ENCODE assay signal across 11 mouse cellular contexts in the genomic region with DNA sequence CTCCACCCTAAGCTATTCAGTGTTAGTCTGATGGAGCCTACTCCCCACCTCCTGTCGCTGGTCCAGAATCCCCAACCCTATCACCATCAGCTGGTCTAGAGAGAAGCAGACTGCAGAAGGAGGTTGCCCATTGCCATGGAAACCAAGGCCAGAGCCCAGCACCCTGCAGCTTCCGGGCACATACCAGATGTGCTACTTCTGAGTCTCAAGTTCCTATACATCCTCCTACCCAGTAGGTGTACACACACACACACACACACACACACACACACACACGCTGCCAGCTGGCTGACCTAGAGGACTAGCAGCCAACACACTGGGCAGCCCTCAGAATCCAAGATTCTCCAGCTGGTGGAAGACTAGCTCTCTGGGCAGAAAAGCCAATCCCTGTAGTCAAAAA.
DNase-seq lines count a peak whose midpoint lies in the region; ATAC-seq lines count a peak whose summit lies in the region.
"Had no signal": no experiment of that assay in that cellular context is flagged by ENCODE, and none has a peak within 500 bp of the region (broad histone marks: within the 10 kb centered on the region; RNA-seq: fewer than 3 reads in every experiment).

No protein-coding gene starts in this region.

- no peak for DNase-seq in frontal cortex, postnatal 25 days (ENCODE audit: low spot score in 2 of 2)
- DNase-seq in cerebellum, adult 18-20 months, result peak; percentile 35 to 40
- peak; percentile 22 to 61 for DNase-seq in frontal cortex, postnatal 10 days (ENCODE audit: low spot score in 2 of 2)
- peak; percentile 16 to 36 for DNase-seq in left cerebral cortex, postnatal 36 days (ENCODE audit: low spot score in 2 of 2)
- DNase-seq in spleen, postnatal 36 days (ENCODE audit: low spot score in 2 of 2), result no peak
- DNase-seq in natural killer cell, adult 2 months (ENCODE audit: low spot score in 2 of 2), result no peak
- DNase-seq: gastrocnemius, adult 2 months; kidney, postnatal 4 days; spleen, adult 18-20 months had no signal

- ATAC-seq in frontal cortex, adult (ENCODE audit: low TSS enrichment), result 0 out of 2 replicates have a peak, but pooled peaks have one; percentile 11
- ATAC-seq in megakaryocyte progenitor cell, adult 5-6 weeks (replicated peaks; ENCODE audit: poor library complexity), result no peak

- intact Hi-C loops in left cerebral cortex, postnatal 36 days (cut with DNase I), result no loop called here

Comparison
In these comparisons a context has a peak if more than half of its experiments do, and no peak if none do; other contexts are left out.
1. DNase-seq: peak in cerebellum, adult 18-20 months (2 of 2), frontal cortex, postnatal 10 days (2 of 2) and left cerebral cortex, postnatal 36 days (2 of 2); none in frontal cortex, postnatal 25 days (0 of 2), spleen, postnatal 36 days (0 of 2) and natural killer cell, adult 2 months (0 of 2).